Mouse (Mus musculus) c-Kit-negative CD71-positive TER-119-positive erythroid progenitor cells, embryonic 14.5 days (primary cell): ENCODE data around the gene Zfp654.
"Not testable (repeated sequence)": the region's sequence is repeated elsewhere in the genome, so short reads cannot be mapped to it uniquely, and the experiment has no call there.

Source experiments
- DNase-seq: peaks from one replicate; pipeline ENCODE4 v3.0.0-alpha.2; 2013; ENCODE audit warnings: low read depth, low spot score

Zfp654 gene

GRCm38 (mm10) chr16:64851563-64852362 is at the start of gene Zfp654, which contains the start of gene Cggbp1:
Zfp654 (minus strand) TSS chr16:64851652.
Cggbp1 (plus strand) TSS chr16:64851996.
- peak; percentile 99 for DNase-seq

- no peak for DNase-seq
Observed at GRCm38 (mm10) chr16:64899084-64899483, 47.6 kb upstream of the Zfp654 start.

- DNase-seq: no peak
Observed at GRCm38 (mm10) chr16:64889496-64889895, 38.0 kb upstream of the Zfp654 start.

- DNase-seq: no peak
Observed at GRCm38 (mm10) chr16:64885547-64885946, 34.1 kb upstream of the Zfp654 start.

GRCm38 (mm10) chr16:64885142-64885541 is 33.7 kb upstream of the Zfp654 start:
- DNase-seq: no peak

GRCm38 (mm10) chr16:64884420-64884838 is 33.0 kb upstream of the Zfp654 start:
- DNase-seq: no peak

GRCm38 (mm10) chr16:64883896-64884295 is 32.4 kb upstream of the Zfp654 start:
- no peak for DNase-seq

GRCm38 (mm10) chr16:64881442-64881841 is 30.0 kb upstream of the Zfp654 start:
- no peak for DNase-seq

GRCm38 (mm10) chr16:64880986-64881385 is 29.5 kb upstream of the Zfp654 start:
- no peak for DNase-seq

- no peak for DNase-seq
Observed at GRCm38 (mm10) chr16:64879735-64880134, 28.3 kb upstream of the Zfp654 start.

- no peak for DNase-seq
Observed at GRCm38 (mm10) chr16:64878611-64879132, 27.2 kb upstream of the Zfp654 start.

- no peak for DNase-seq
Observed at GRCm38 (mm10) chr16:64877314-64877713, 25.9 kb upstream of the Zfp654 start.

- DNase-seq: no peak
Observed at GRCm38 (mm10) chr16:64876631-64877265, 25.3 kb upstream of the Zfp654 start.

GRCm38 (mm10) chr16:64875822-64876221 is 24.4 kb upstream of the Zfp654 start:
- DNase-seq: no peak

GRCm38 (mm10) chr16:64875384-64875783 is 23.9 kb upstream of the Zfp654 start:
- no peak for DNase-seq

GRCm38 (mm10) chr16:64873416-64874305 is 22.2 kb upstream of the Zfp654 start:
- peak; percentile 70 for DNase-seq

GRCm38 (mm10) chr16:64872841-64873240 is 21.4 kb upstream of the Zfp654 start:
- peak; percentile 8 for DNase-seq

- DNase-seq: no peak
Observed at GRCm38 (mm10) chr16:64872296-64872695, 20.8 kb upstream of the Zfp654 start.

GRCm38 (mm10) chr16:64869621-64870020 is 18.2 kb upstream of the Zfp654 start:
- DNase-seq: no peak

GRCm38 (mm10) chr16:64868613-64869012 is 17.2 kb upstream of the Zfp654 start:
- no peak for DNase-seq

GRCm38 (mm10) chr16:64865841-64866240 is 14.4 kb upstream of the Zfp654 start:
- not testable (repeated sequence) for DNase-seq

- no peak for DNase-seq
Observed at GRCm38 (mm10) chr16:64856946-64857345, 5.5 kb upstream of the Zfp654 start.
